Mouse (Mus musculus): Measurements from ENCODE around the gene Ctla2b.
"Not testable (repeated sequence)": the region's sequence is repeated elsewhere in the genome, so short reads cannot be mapped to it uniquely, and the experiment has no call there.

The Ctla2b gene

DNA sequence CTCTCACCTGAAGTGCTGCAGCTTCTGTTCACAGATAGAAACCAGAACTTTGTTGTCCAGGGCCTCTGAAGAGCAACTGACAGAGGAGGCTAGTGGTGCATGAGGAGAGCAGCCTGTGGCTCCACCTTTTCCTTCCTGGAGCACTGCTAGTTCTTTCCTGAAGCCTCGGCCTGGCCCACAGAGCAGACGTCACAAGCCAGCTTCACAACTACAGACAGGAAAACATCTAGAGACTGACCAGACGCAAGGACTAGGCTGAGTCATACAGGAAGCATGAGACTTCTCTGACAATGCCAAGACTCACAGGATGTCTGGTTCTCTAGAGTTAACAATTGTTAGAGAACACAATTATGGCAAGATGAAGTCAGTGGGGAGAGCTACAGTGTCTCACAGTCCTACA, at the start of gene Ctla2b:
Gene Ctla2b, minus strand, starts transcription at position 120 of the 400 bp plus-strand sequence.
- peak; percentile 99 for DNase-seq (ENCODE audit: low read depth)

DNA sequence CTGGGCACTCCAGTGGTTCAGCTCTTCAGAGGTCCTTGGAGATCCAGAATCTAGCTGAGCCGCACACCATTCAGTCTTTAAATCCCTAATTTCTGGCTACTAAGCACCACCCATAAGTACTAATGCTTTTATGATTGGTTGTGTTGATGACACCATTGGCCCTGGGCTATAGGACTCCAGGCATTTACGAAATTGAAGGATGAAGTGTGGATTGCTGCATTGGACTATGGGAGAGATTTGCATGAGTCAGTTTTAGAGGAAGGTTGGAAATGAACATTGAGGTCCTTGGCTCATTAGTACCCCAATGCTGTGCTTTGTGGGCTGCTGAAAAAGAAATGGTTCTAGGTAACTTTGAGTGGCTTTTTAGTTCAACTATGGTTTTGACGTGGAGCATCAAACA, 44.6 kb upstream of the Ctla2b start, which contains the start of gene Tpbpa:
Gene Tpbpa, minus strand, starts transcription at position 101 of the 400 bp plus-strand sequence.
- not testable (repeated sequence) for DNase-seq (ENCODE audit: low read depth)

- DNase-seq (ENCODE audit: low read depth): peak; percentile 99
Observed at GRCm38 (mm10) chr13:60936500-60936901, 39.3 kb upstream of the Ctla2b start, which contains the start of the genes Gm49391 and Ctla2a. Gene Gm49391 (minus strand): TSS chr13:60936571. Gene Ctla2a (minus strand): TSS chr13:60936625.

DNA sequence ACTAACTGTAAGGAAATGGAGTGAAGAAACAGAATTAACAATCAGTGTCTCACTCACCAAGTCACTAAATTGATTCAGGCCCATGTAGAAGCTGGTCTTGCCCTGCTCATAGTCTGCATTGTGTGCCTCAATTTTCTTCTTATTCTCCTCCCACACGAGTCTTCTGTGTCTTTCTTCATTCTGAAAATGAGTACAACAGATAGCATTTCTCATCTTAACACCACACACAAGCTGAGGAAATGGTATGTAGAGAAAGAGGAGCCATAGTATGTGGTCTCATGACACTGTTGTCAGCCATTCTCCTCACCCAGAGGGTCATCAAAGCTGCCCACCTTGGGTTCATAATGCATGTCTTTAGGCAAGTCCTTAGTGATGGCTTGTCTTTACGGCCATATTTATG, 38.2 kb upstream of the Ctla2b start, which contains the start of gene Gm49393:
Gene Gm49393, minus strand, starts transcription at position 101 of the 400 bp plus-strand sequence.
- not testable (repeated sequence) for DNase-seq (ENCODE audit: low read depth)

- DNase-seq (ENCODE audit: low read depth): not testable (repeated sequence)
Observed at GRCm38 (mm10) chr13:60904780-60905179, 7.5 kb upstream of the Ctla2b start, which contains the start of gene Tpbpb. Gene Tpbpb (minus strand): TSS chr13:60904880.

DNA sequence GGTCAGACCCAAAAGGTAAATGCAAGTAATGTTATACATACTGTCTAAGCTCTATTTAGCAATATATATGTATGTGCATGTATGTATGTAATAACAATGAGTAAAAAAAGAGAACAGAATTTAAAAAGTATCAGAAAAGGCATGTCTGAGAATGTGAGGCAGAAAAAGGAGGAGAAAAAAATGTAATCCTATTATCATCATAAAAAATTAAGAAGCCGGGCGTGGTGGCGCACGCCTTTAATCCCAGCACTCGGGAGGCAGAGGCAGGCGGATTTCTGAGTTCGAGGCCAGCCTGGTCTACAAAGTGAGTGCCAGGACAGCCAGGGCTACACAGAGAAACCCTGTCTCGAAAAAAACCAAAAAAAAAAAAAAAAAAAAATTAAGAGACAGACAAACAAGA, 453 bp downstream of the Ctla2b start, which contains the start of gene Gm49392:
Gene Gm49392, minus strand, starts transcription at position 101 of the 400 bp plus-strand sequence.
- not testable (repeated sequence) for DNase-seq (ENCODE audit: low read depth)

DNA sequence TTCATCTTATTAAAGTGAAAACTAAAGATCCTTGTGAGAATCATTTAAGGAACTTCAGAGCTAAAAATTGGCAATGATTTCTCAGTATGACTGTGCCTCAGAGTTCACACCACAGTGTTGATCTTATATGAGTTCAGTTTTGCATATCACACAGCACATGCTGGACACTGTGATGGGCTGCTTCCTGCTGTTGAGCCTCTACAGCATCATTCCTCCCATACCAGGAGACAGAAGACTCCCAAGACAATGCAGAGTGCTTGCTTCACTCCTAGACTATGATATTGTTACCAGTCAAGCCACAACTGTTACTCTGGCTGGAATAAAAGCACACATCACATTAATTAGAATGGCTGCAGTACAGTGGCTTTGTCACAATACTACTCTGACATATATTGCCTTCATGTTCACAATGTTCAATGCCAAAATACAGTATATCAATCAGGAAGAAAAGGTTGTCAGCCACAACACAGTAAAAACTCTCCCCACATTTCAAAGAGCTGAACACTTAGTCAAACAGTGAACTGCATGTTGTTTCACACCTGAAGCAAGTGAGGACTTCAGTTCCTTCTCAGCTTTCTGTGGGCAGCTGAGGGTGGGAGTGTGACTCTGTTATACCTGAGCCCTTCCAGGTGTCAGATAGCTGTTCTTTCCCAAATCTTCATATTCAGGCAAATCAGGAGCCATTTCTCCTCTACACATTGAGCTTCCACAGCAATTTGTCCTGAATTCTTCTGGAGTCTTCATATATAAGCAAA, 1.7 kb downstream of the Ctla2b start:
- DNase-seq (ENCODE audit: low read depth): peak; percentile 54

GRCm38 (mm10) chr13:60892301-60892700, 4.9 kb downstream of the Ctla2b start:
- peak; percentile 85 for DNase-seq (ENCODE audit: low read depth)

DNA sequence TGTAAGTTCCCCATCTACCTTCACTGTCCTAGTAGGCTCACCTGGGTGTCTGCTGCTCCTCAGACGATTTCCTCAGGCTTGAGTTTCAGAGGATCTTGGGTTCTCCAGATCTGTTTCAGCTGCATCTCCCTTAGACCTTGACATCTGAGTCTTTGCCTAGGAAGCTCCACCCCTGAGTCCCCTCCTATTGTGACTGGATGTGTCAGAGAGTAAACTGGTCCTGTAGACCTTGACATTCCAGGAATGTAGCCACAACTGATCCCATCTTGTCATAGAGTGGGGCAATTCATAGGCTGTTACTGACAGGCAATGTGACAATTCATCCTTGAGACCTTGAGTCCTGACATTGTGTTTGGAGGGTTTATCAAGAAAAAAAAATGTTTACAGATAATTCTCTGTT, 33.0 kb downstream of the Ctla2b start, which contains the start of gene 4930486L24Rik:
Gene 4930486L24Rik, minus strand, starts transcription at position 195 of the 400 bp plus-strand sequence.
- no peak for DNase-seq (ENCODE audit: low read depth)

DNA sequence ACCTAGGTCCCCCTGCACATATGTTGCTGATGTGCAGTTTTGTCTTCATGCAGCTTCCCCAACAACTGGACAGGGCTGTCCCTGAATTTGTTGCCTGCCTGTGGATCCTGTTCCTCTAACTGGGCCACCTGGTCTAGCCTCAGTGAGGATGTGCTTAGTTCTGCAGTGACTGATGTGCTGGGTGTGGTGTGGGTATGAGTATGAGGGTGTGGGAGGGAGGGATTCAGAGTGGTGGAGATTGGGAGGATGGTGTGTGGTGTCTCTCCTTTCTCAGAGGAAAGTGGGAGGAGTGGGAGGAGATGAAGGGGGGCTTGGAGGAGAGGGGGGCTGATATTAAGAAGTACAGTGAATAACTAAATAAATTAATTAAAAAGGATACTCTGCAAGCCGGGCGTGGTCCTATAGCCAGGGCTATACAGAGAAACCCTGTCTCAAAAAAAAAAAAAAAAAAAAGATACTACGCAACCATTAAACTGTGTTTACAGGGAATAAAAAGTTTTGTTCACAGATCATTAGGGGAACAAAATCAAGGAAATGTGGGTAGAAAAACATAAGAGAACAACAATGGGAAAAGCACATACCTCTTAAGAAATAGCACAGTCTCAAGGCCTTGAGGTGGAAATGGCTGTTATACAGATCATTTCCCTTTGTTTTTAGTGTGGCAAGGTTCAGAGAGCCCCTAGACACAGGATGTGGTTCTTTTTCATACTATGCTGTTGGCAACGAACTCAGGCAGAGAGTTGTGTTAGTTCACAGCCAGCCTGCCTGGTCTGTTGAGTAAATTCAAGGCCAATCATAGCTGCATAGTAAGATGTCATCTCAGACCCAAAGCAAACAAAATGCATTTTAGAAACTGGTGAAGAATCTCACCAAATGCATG, 48.8 kb downstream of the Ctla2b start:
- peak; percentile 94 for DNase-seq (ENCODE audit: low read depth)
